Mouse (Mus musculus): ENCODE results near the gene Sparcl1. TPM values are rescaled to one million over a fixed set of nuclear protein-coding genes. Genes with fewer than 3 reads are reported as not detected.
A peak's percentile ranks its signal among the peaks of the same experiment; 100 is the strongest.

The Sparcl1 gene
- polyA plus RNA-seq, 1 experiment from 2014 or later, result 191 TPM

GRCm38 (mm10) chr5:104103171-104103570 lies 10.4 kb downstream of the Sparcl1 start:
- Histone ChIP-seq H3K36me3 (ENCODE audit: control insufficient read depth, insufficient read depth, low read length) (no peaks in the 10 kb centered on the region), H3K27me3 (replicated peaks; ENCODE audit: control insufficient read depth, insufficient read depth, low read length) (no peaks in the 10 kb centered on the region), H3K9me3 (ENCODE audit: control insufficient read depth, low read length) (no peaks in the 10 kb centered on the region), H3K4me1 (ENCODE audit: control insufficient read depth, insufficient read depth, low read length) (peaks cover 22% of the 10 kb centered on the region), H3K4me2 (ENCODE audit: low read depth, low read length) (no peak overlapping the region), H3K9ac (ENCODE audit: low read depth, low read length) (no peak overlapping the region), H3K27ac (ENCODE audit: low read length) (no peak overlapping the region), H3K4me3 (ENCODE audit: low read length) (no peak overlapping the region)
- ATAC-seq, result peak; percentile 78
- 50% methylated on average over 4 of the region's 4 CpGs for WGBS

GRCm38 (mm10) chr5:104101678-104102531 lies 11.6 kb downstream of the Sparcl1 start:
- 48% methylated on average over 10 of the region's 10 CpGs for WGBS
- Histone ChIP-seq H3K4me3 (ENCODE audit: low read length) (no peak overlapping the region), H3K9ac (ENCODE audit: low read depth, low read length) (no peak overlapping the region)

GRCm38 (mm10) chr5:104096078-104096938 lies 17.2 kb downstream of the Sparcl1 start:
- Histone ChIP-seq H3K4me1 (ENCODE audit: control insufficient read depth, insufficient read depth, low read length) (peaks cover 6% of the 10 kb centered on the region; the same call in 1 of the 2 replicates), H3K4me2 (ENCODE audit: low read depth, low read length) (0 out of 2 replicates have a peak overlapping the region, but pooled peaks have one; percentile 22), H3K4me3 (ENCODE audit: low read length) (no peak overlapping the region), H3K36me3 (ENCODE audit: control insufficient read depth, insufficient read depth, low read length) (no peaks in the 10 kb centered on the region; the same call in 1 of the 2 replicates), H3K27me3 (replicated peaks; ENCODE audit: control insufficient read depth, insufficient read depth, low read length) (no peaks in the 10 kb centered on the region), H3K9ac (ENCODE audit: low read depth, low read length) (no peak overlapping the region), H3K27ac (ENCODE audit: low read length) (peak overlapping the region; percentile 83), H3K9me3 (ENCODE audit: control insufficient read depth, low read length) (no peaks in the 10 kb centered on the region)
- peak; percentile 82 for ATAC-seq
- 44% methylated on average over 16 of the region's 16 CpGs for WGBS

More at GRCm38 (mm10) chr5:104101678-104102531, 11.6 kb downstream of the Sparcl1 start:
- ATAC-seq, result no peak
- H3K27me3 ChIP-seq (replicated peaks; ENCODE audit: control insufficient read depth, insufficient read depth, low read length), result no peaks in the 10 kb centered on the region
- H3K9me3 ChIP-seq (ENCODE audit: control insufficient read depth, low read length), result no peaks in the 10 kb centered on the region
- no peak overlapping the region for H3K4me2 ChIP-seq (ENCODE audit: low read depth, low read length)
- H3K36me3 ChIP-seq (ENCODE audit: control insufficient read depth, insufficient read depth, low read length), result no peaks in the 10 kb centered on the region
- no peak overlapping the region for H3K27ac ChIP-seq (ENCODE audit: low read length)
- peaks cover 17% of the 10 kb centered on the region for H3K4me1 ChIP-seq (ENCODE audit: control insufficient read depth, insufficient read depth, low read length)

DNA sequence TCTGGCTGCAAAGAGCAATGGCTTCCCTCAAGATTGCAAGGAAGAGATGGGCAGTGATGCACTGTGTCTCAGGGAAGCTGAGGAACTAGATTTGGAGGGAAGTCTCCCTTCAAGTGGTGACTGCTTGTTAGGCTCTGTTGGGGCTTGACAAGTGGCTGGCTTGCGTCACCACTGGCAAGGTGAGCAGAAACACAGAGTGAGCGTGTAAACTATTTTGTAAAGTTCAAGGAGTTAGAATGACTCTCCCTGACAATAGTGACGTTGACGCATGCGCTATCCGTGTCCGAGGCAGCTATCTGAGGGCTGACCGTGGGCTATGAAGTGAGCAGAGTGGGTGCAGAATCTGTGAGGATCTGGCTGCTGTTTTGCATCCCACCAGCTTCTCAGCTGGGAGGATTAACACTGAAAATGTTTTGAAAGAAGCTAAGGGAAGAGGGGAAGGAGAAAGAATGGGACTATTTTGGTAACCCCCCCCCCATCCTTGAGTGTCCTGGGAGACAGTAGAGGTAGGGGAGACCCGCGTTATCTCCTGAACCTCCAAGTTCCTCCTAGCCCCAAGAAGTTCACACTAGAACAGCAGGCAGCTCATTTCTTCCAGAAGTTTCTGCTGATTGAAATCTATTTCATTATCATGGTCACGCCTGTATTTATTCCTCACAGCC lies 18.0 kb downstream of the Sparcl1 start:
- Histone ChIP-seq H3K9ac (ENCODE audit: low read depth, low read length) (no peak overlapping the region), H3K4me3 (ENCODE audit: low read length) (no peak overlapping the region), H3K4me2 (ENCODE audit: low read depth, low read length) (peak overlapping the region; percentile 22; the same call in 1 of the 2 replicates), H3K36me3 (ENCODE audit: control insufficient read depth, insufficient read depth, low read length) (no peaks in the 10 kb centered on the region; the same call in 1 of the 2 replicates), H3K27me3 (replicated peaks; ENCODE audit: control insufficient read depth, insufficient read depth, low read length) (no peaks in the 10 kb centered on the region), H3K27ac (ENCODE audit: low read length) (peak overlapping the region; percentile 83), H3K4me1 (ENCODE audit: control insufficient read depth, insufficient read depth, low read length) (peaks cover 6% of the 10 kb centered on the region; the same call in 1 of the 2 replicates), H3K9me3 (ENCODE audit: control insufficient read depth, low read length) (no peaks in the 10 kb centered on the region)
- ATAC-seq, result peak; percentile 17; the same call in 1 of the 2 replicates
- WGBS, result 42% methylated on average over 11 of the region's 11 CpGs

DNA sequence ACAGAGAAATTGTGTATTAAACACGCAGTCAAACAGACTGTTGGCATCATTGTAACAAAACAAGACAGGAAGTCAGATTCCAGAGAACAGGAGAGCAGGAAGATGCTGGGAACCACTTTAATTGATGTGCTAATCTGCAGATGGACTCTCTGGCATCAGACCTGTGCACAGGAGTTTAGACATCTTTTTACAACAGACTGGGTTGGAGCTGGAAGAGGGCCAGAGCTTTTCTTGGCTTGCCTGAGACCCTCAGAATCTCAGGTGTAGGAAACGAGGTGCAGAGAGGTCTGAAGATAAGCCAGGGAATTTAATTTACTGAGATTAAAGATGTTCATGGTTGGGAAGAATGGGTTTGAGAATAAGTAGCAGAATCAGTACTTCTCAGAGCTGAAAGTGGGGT lies 23.8 kb downstream of the Sparcl1 start:
- H3K4me1 ChIP-seq (ENCODE audit: control insufficient read depth, insufficient read depth, low read length), result no peaks in the 10 kb centered on the region
- peaks cover 4% of the 10 kb centered on the region for H3K36me3 ChIP-seq (ENCODE audit: control insufficient read depth, insufficient read depth, low read length)
- no peak overlapping the region for H3K4me3 ChIP-seq (ENCODE audit: low read length)
- no peak overlapping the region for H3K9ac ChIP-seq (ENCODE audit: low read depth, low read length)
- H3K27me3 ChIP-seq (replicated peaks; ENCODE audit: control insufficient read depth, insufficient read depth, low read length), result no peaks in the 10 kb centered on the region
- no peak for ATAC-seq
- no peak overlapping the region for H3K27ac ChIP-seq (ENCODE audit: low read length)
- H3K4me2 ChIP-seq (ENCODE audit: low read depth, low read length), result no peak overlapping the region
- 77% methylated on average over 2 of the region's 2 CpGs for WGBS
- H3K9me3 ChIP-seq (ENCODE audit: control insufficient read depth, low read length), result no peaks in the 10 kb centered on the region

DNA sequence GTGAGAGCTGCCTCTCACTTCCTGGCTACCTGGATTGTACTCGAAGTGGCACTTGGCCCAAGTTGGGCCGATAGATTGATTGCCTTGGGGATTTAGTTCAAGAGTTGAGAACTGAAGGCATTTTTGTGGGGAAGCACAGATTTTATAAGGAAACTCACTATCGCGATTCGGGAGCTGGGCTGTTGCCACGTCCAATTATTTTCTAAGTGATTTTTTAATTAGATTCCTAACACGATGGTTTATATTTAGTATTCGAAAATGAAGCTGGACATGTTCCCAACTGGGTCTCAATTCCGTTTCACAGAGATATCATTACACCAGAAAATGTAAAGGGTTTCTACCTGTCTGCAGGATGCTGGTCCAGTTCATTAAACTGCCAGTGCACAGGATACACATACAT lies 28.2 kb downstream of the Sparcl1 start:
- no peaks in the 10 kb centered on the region for H3K9me3 ChIP-seq (ENCODE audit: control insufficient read depth, low read length)
- H3K4me2 ChIP-seq (ENCODE audit: low read depth, low read length), result no peak overlapping the region
- no peak for ATAC-seq
- H3K4me3 ChIP-seq (ENCODE audit: low read length), result no peak overlapping the region
- no peak overlapping the region for H3K27ac ChIP-seq (ENCODE audit: low read length)
- peaks cover 4% of the 10 kb centered on the region for H3K36me3 ChIP-seq (ENCODE audit: control insufficient read depth, insufficient read depth, low read length)
- H3K27me3 ChIP-seq (replicated peaks; ENCODE audit: control insufficient read depth, insufficient read depth, low read length), result no peaks in the 10 kb centered on the region
- H3K4me1 ChIP-seq (ENCODE audit: control insufficient read depth, insufficient read depth, low read length), result no peaks in the 10 kb centered on the region
- 86% methylated on average over 9 of the region's 9 CpGs for WGBS
- no peak overlapping the region for H3K9ac ChIP-seq (ENCODE audit: low read depth, low read length)

DNA sequence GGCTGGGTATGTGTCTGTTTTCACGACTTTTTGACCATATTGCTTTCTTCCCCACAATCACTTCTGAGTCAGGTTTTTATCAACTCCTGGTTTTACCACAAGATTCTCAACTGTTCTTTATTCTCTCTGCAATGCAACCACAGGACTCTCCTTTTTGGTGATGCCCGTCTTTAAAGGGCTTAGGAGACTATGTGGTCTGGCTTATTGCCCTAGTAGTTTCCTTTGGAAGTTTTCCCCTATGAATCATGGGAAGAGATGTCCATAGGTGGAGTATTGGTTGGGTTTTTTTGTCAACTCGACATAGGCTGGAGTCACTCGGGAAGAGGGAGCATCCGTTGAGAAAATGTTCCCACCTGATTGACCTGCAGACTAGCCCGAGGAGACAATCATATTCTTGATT lies 32.8 kb downstream of the Sparcl1 start:
- WGBS, result 91% methylated on average over 6 of the region's 6 CpGs
- ATAC-seq, result no peak
- Histone ChIP-seq H3K27me3 (replicated peaks; ENCODE audit: control insufficient read depth, insufficient read depth, low read length) (no peaks in the 10 kb centered on the region), H3K27ac (ENCODE audit: low read length) (no peak overlapping the region), H3K36me3 (ENCODE audit: control insufficient read depth, insufficient read depth, low read length) (no peaks in the 10 kb centered on the region), H3K9ac (ENCODE audit: low read depth, low read length) (no peak overlapping the region), H3K4me1 (ENCODE audit: control insufficient read depth, insufficient read depth, low read length) (0 out of 2 replicates have a peak, but pooled peaks cover 5% of the 10 kb centered on the region), H3K4me3 (ENCODE audit: low read length) (no peak overlapping the region), H3K9me3 (ENCODE audit: control insufficient read depth, low read length) (no peaks in the 10 kb centered on the region), H3K4me2 (ENCODE audit: low read depth, low read length) (no peak overlapping the region)

DNA sequence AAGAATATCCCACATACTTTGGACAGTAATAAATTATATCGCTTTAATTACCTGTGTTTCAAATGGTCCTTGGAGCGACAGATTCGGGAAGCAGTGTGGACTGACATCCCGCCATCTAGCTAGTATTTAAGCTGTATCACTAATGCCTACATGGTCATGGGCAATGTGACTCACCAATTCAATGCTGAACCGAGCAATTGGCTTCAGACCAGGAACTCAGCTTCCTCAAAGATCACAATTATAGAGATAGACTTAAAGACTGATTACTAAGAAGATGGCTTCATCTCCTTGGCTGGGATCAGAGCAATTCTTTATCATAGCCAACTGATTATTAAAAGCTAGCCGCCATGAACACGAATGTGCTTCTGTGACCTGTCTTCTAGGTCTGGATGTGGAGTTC lies 36.0 kb downstream of the Sparcl1 start, which contains the start of gene Gm17660:
TSS of gene Gm17660 (minus strand) at position 101 of the 400 bp plus-strand sequence.
- Histone ChIP-seq H3K4me2 (ENCODE audit: low read depth, low read length) (0 out of 2 replicates have a peak within 1 kb of the TSS, but pooled peaks have one; percentile 7), H3K9ac (ENCODE audit: low read depth, low read length) (no peak within 1 kb of the TSS), H3K27ac (ENCODE audit: low read length) (no peak within 1 kb of the TSS), H3K4me1 (ENCODE audit: control insufficient read depth, insufficient read depth, low read length) (0 out of 2 replicates have a peak, but pooled peaks cover 8% of the 10 kb centered on the region), H3K4me3 (ENCODE audit: low read length) (no peak within 1 kb of the TSS), H3K36me3 (ENCODE audit: control insufficient read depth, insufficient read depth, low read length) (no peaks in the 10 kb centered on the region), H3K27me3 (replicated peaks; ENCODE audit: control insufficient read depth, insufficient read depth, low read length) (no peaks in the 10 kb centered on the region), H3K9me3 (ENCODE audit: control insufficient read depth, low read length) (no peaks in the 10 kb centered on the region)
- WGBS, result 87% methylated on average over 7 of the region's 7 CpGs
- ATAC-seq, result no peak

Data from intestine, embryonic 16.5 days (tissue).